Mouse (Mus musculus) embryonic facial prominence, embryonic 11.5 days (tissue): ENCODE results near the gene Igfbp6. TPM values are rescaled to one million over a fixed set of nuclear protein-coding genes. Genes with fewer than 3 reads are reported as not detected.

Source experiments
- ATAC-seq: fragments of 200-750 bp; cut with Nextera tagmentation; replicated peaks from 2 replicates; pipeline ENCODE4 v1.8.0; 2017; ENCODE audit warnings: low read depth; ENCODE audit not compliant: insufficient number of reproducible peaks, low FRiP score, low TSS enrichment
- DNase-seq: peaks from one replicate; pipeline ENCODE4 v3.0.0-alpha.2; 2015; ENCODE audit warnings: low spot score
- H3K27ac ChIP-seq: fragments of 300-500 bp; sonication (generic); replicated peaks from 2 replicates; pipeline ENCODE4 v1.5.1; 2014; ENCODE audit warnings: mild to moderate bottlenecking, low read depth, low read length, control low read depth
- H3K27me3 ChIP-seq: fragments of 300-500 bp; sonication (generic); 2 replicates; pipeline ENCODE4 v1.6.1; 2014; ENCODE audit warnings: mild to moderate bottlenecking, low read length, moderate library complexity, mixed read lengths; ENCODE audit not compliant: control insufficient read depth, insufficient read depth
- H3K36me3 ChIP-seq: fragments of 300-500 bp; sonication (generic); replicated peaks from 2 replicates; pipeline ENCODE4 v1.6.1; 2014; ENCODE audit warnings: low read depth, mild to moderate bottlenecking, low read length, moderate library complexity, mixed read lengths; ENCODE audit not compliant: control insufficient read depth, insufficient read depth
- H3K4me1 ChIP-seq: fragments of 300-500 bp; sonication (generic); 2 replicates; pipeline ENCODE4 v1.6.1; 2014; ENCODE audit warnings: low read length, mixed read lengths; ENCODE audit not compliant: control insufficient read depth, insufficient read depth
- H3K4me2 ChIP-seq: fragments of 300-500 bp; sonication (generic); 2 replicates; pipeline ENCODE4 v1.6.1; 2014; ENCODE audit warnings: low read depth, mild to moderate bottlenecking, control low read depth, low read length, moderate library complexity
- H3K4me3 ChIP-seq: fragments of 300-500 bp; sonication (generic); 2 replicates; pipeline ENCODE4 v1.5.1; 2014; ENCODE audit warnings: low read depth, low read length, control low read depth
- H3K9ac ChIP-seq: fragments of 300-500 bp; sonication (generic); replicated peaks from 2 replicates; pipeline ENCODE4 v1.6.1; 2014; ENCODE audit warnings: mild to moderate bottlenecking, control low read depth, low read length
- H3K9me3 ChIP-seq: fragments of 300-500 bp; sonication (generic); replicated peaks from 2 replicates; pipeline ENCODE4 v1.6.1; 2016; ENCODE audit warnings: mild to moderate bottlenecking, low read length, inconsistent platforms, mixed read lengths; ENCODE audit not compliant: control insufficient read depth
- WGBS: fragments of 180-500 bp; shearing (Covaris S2); extraction: QIAGEN DNeasy Blood & Tissue Kit; methylation state at CpG from one replicate; pipeline ENCODE4 v1.1.7; 2014; 5-methylcytosine and 5-hydroxymethylcytosine counted together
- polyA plus RNA-seq: library from polyadenylated mRNA; unstranded; fragments of >200 nt; fragmentation: Nextera tagmentation; extraction: Ambion mirVana; gene quantifications from 2 replicates; pipeline ENCODE4 v1.2.1, GENCODE M21; 2014

The Igfbp6 gene
- polyA plus RNA-seq, 1 experiment from 2014 or later: not detected

GRCm38 (mm10) chr15:102100996-102101671 lies 43.0 kb upstream of the Igfbp6 start:
- no peaks in the 10 kb centered on the region for H3K9me3 ChIP-seq
- peak overlapping the region; percentile 80 for H3K4me2 ChIP-seq
- peak; percentile 37; the same call in 1 of the 2 replicates for ATAC-seq
- H3K9ac ChIP-seq: peak overlapping the region; percentile 50
- peak; percentile 45 for DNase-seq
- H3K36me3 ChIP-seq: no peaks in the 10 kb centered on the region
- peak overlapping the region; percentile 46 for H3K4me3 ChIP-seq
- 23% methylated on average over 10 of the region's 10 CpGs for WGBS
- no peaks in the 10 kb centered on the region for H3K27me3 ChIP-seq
- peaks cover 35% of the 10 kb centered on the region for H3K4me1 ChIP-seq
- H3K27ac ChIP-seq: peak overlapping the region; percentile 75

- WGBS: 33% methylated on average over 11 of the region's 11 CpGs
- DNase-seq: peak; percentile 14
- ATAC-seq: no peak
- Histone ChIP-seq H3K9ac (peak overlapping the region; percentile 63; the same call in 1 of the 2 replicates), H3K27ac (peak overlapping the region; percentile 92), H3K9me3 (no peaks in the 10 kb centered on the region), H3K4me3 (peak overlapping the region; percentile 29; the same call in 1 of the 2 replicates), H3K4me1 (peaks cover 38% of the 10 kb centered on the region), H3K36me3 (no peaks in the 10 kb centered on the region), H3K27me3 (no peaks in the 10 kb centered on the region; the same call in 1 of the 2 replicates), H3K4me2 (peak overlapping the region; percentile 80)
Observed at GRCm38 (mm10) chr15:102101672-102102541, 42.3 kb upstream of the Igfbp6 start.

GRCm38 (mm10) chr15:102102548-102103121 lies 41.5 kb upstream of the Igfbp6 start:
- peak; percentile 22 for ATAC-seq
- WGBS: 6% methylated on average over 6 of the region's 6 CpGs
- peak overlapping the region; percentile 29 for H3K4me3 ChIP-seq
- H3K27me3 ChIP-seq: no peaks in the 10 kb centered on the region; the same call in 1 of the 2 replicates
- H3K36me3 ChIP-seq: no peaks in the 10 kb centered on the region
- no peaks in the 10 kb centered on the region for H3K9me3 ChIP-seq
- DNase-seq: peak; percentile 57
- peak overlapping the region; percentile 92 for H3K27ac ChIP-seq
- peak overlapping the region; percentile 47 for H3K4me2 ChIP-seq
- H3K4me1 ChIP-seq: peaks cover 43% of the 10 kb centered on the region
- peak overlapping the region; percentile 63 for H3K9ac ChIP-seq

GRCm38 (mm10) chr15:102103371-102103946 lies 40.7 kb upstream of the Igfbp6 start:
- peak; percentile 58 for DNase-seq
- ATAC-seq: 0 out of 2 replicates have a peak, but pooled peaks have one; percentile 4
- no peaks in the 10 kb centered on the region for H3K9me3 ChIP-seq
- peak overlapping the region; percentile 29 for H3K4me3 ChIP-seq
- WGBS: 2% methylated on average over 13 of the region's 14 CpGs
- no peaks in the 10 kb centered on the region for H3K36me3 ChIP-seq
- H3K27me3 ChIP-seq: no peaks in the 10 kb centered on the region; the same call in 1 of the 2 replicates
- peaks cover 43% of the 10 kb centered on the region for H3K4me1 ChIP-seq
- peak overlapping the region; percentile 47 for H3K4me2 ChIP-seq
- peak overlapping the region; percentile 92 for H3K27ac ChIP-seq
- peak overlapping the region; percentile 63 for H3K9ac ChIP-seq

- H3K9me3 ChIP-seq: no peaks in the 10 kb centered on the region
- no peaks in the 10 kb centered on the region; the same call in 1 of the 2 replicates for H3K27me3 ChIP-seq
- peak overlapping the region; percentile 29 for H3K4me3 ChIP-seq
- no peaks in the 10 kb centered on the region; the same call in 1 of the 2 replicates for H3K36me3 ChIP-seq
- ATAC-seq: no peak
- peak overlapping the region; percentile 47 for H3K4me2 ChIP-seq
- peak overlapping the region; percentile 92 for H3K27ac ChIP-seq
- H3K9ac ChIP-seq: peak overlapping the region; percentile 63
- peaks cover 41% of the 10 kb centered on the region for H3K4me1 ChIP-seq
- peak; percentile 51 for DNase-seq
- WGBS: 12% methylated on average over 12 of the region's 12 CpGs
Observed at GRCm38 (mm10) chr15:102103947-102104555, 40.1 kb upstream of the Igfbp6 start.

GRCm38 (mm10) chr15:102105360-102105759 lies 38.8 kb upstream of the Igfbp6 start:
- no peak overlapping the region for H3K4me3 ChIP-seq
- no peak overlapping the region for H3K9ac ChIP-seq
- H3K9me3 ChIP-seq: no peaks in the 10 kb centered on the region
- no peaks in the 10 kb centered on the region; the same call in 1 of the 2 replicates for H3K27me3 ChIP-seq
- no peaks in the 10 kb centered on the region; the same call in 1 of the 2 replicates for H3K36me3 ChIP-seq
- H3K4me1 ChIP-seq: peaks cover 38% of the 10 kb centered on the region
- no peak for DNase-seq
- no peak for ATAC-seq
- no peak overlapping the region for H3K4me2 ChIP-seq
- 62% methylated on average over 5 of the region's 5 CpGs for WGBS
- no peak overlapping the region for H3K27ac ChIP-seq
